Mouse (Mus musculus) bone marrow, adult 2 months (tissue): ENCODE measurements around the gene D430041D05Rik. TPM values are rescaled to one million over a fixed set of nuclear protein-coding genes. Genes with fewer than 3 reads are reported as not detected.

Source experiments
- H3K27ac ChIP-seq: fragments of 200-500 bp; 2 replicates; pipeline ENCODE4 v1.5.1; 2012; ENCODE audit warnings: low read depth, mild to moderate bottlenecking, control low read depth, inconsistent platforms, low read length; ENCODE audit not compliant: control insufficient read depth, poor library complexity, insufficient read depth
- H3K4me1 ChIP-seq: fragments of 200-500 bp; 2 replicates; pipeline ENCODE4 v1.6.1; 2011; ENCODE audit warnings: low read length; ENCODE audit not compliant: control insufficient read depth, insufficient read depth
- H3K4me3 ChIP-seq: fragments of 200-500 bp; replicated peaks from 2 replicates; pipeline ENCODE3; 2011; ENCODE audit warnings: mild to moderate bottlenecking, low read depth, low read length, control low read depth; ENCODE audit not compliant: control insufficient read depth
- CTCF ChIP-seq: fragments of 200-500 bp; IDR thresholded peaks from 2 replicates; pipeline ENCODE4 v1.5.1; 2011; ENCODE audit warnings: low read length, control low read depth; ENCODE audit not compliant: control insufficient read depth, insufficient read depth
- POLR2A ChIP-seq: fragments of 200-500 bp; IDR thresholded peaks from 2 replicates; pipeline ENCODE4 v1.6.1; 2011; ENCODE audit warnings: low read depth, mild to moderate bottlenecking, control low read depth, low read length, borderline replicate concordance; ENCODE audit not compliant: control insufficient read depth
- WGBS: fragments of 180-500 bp; shearing (Covaris S2); methylation state at CpG from one replicate; pipeline ENCODE4 v1.1.7; 2018; 5-methylcytosine and 5-hydroxymethylcytosine counted together
- polyA plus RNA-seq: library from polyadenylated mRNA; stranded (reverse); fragments of >200 nt; gene quantifications from 2 replicates; pipeline ENCODE4 v1.2.4, GENCODE M21; 2011; ENCODE audit warnings: low replicate concordance; ENCODE audit not compliant: missing spikeins, insufficient read depth, insufficient read length

Gene D430041D05Rik
- polyA plus RNA-seq, 1 experiment, result not detected

DNA sequence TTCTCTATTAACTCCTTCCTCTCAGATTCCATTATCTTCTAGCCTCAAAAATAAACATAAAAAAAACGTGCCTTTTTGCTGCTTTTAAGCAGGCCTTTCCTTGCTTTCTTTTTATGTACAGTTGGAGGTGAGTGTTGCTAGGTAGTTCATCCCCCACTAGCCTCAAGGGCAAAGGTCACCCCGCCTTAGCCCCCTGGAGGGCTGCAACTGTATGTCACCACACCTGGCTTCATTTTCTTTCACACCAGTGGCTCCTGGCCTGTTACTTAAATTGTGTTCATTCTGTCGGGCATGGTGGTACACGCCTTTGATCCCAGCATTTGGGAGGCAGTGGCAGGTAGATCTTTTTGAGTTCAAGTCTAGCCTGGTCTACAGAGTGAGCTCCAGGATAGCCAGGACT lies 31.5 kb upstream of the D430041D05Rik start:
- no peak overlapping the region for H3K4me3 ChIP-seq
- no peak overlapping the region for H3K27ac ChIP-seq
- H3K4me1 ChIP-seq, result no peaks in the 10 kb centered on the region
- no peak for TF ChIP-seq CTCF
- no peak for TF ChIP-seq POLR2A
- 82% methylated on average over 4 of the region's 4 CpGs for whole genome bisulfite sequencing

- TF ChIP-seq CTCF (no peak), POLR2A (no peak)
- H3K4me3 ChIP-seq, result no peak overlapping the region
- H3K4me1 ChIP-seq, result no peaks in the 10 kb centered on the region
- H3K27ac ChIP-seq, result no peak overlapping the region
- 87% methylated on average over 3 of the region's 3 CpGs for WGBS
Measured at GRCm38 (mm10) chr2:104436226-104436625, 25.4 kb upstream of the D430041D05Rik start.

- H3K4me1 ChIP-seq, result no peaks in the 10 kb centered on the region
- no peak for TF ChIP-seq CTCF
- TF ChIP-seq POLR2A, result no peak
- no peak overlapping the region for H3K4me3 ChIP-seq
- WGBS, result 85% methylated on average over 6 of the region's 6 CpGs
- H3K27ac ChIP-seq, result no peak overlapping the region
Measured at GRCm38 (mm10) chr2:104431067-104431466, 20.3 kb upstream of the D430041D05Rik start.

- Histone ChIP-seq H3K4me1 (no peaks in the 10 kb centered on the region), H3K4me3 (no peak overlapping the region), H3K27ac (no peak overlapping the region)
- WGBS, result 90% methylated on average over 5 of the region's 5 CpGs
- TF ChIP-seq POLR2A, result no peak
Measured at GRCm38 (mm10) chr2:104430566-104430965, 19.8 kb upstream of the D430041D05Rik start.

GRCm38 (mm10) chr2:104426112-104426511 lies 15.3 kb upstream of the D430041D05Rik start:
- Histone ChIP-seq H3K4me1 (no peaks in the 10 kb centered on the region), H3K4me3 (no peak overlapping the region), H3K27ac (no peak overlapping the region)
- 43% methylated on average over 3 of the region's 3 CpGs for WGBS
- TF ChIP-seq POLR2A, result no peak
- TF ChIP-seq CTCF, result no peak

- 12% methylated on average over 1 of the region's 1 CpGs for WGBS
- Histone ChIP-seq H3K27ac (no peak overlapping the region), H3K4me3 (no peak overlapping the region), H3K4me1 (no peaks in the 10 kb centered on the region)
- TF ChIP-seq POLR2A (no peak), CTCF (no peak)
Measured at GRCm38 (mm10) chr2:104422230-104422629, 11.4 kb upstream of the D430041D05Rik start.

GRCm38 (mm10) chr2:104420805-104421204 lies 10.0 kb upstream of the D430041D05Rik start:
- Histone ChIP-seq H3K27ac (no peak overlapping the region), H3K4me1 (no peaks in the 10 kb centered on the region), H3K4me3 (no peak overlapping the region)
- WGBS, result 27% methylated on average over 4 of the region's 4 CpGs
- TF ChIP-seq POLR2A (no peak), CTCF (no peak)

- TF ChIP-seq CTCF, result no peak
- TF ChIP-seq POLR2A, result no peak
- 76% methylated on average over 1 of the region's 1 CpGs for WGBS
- Histone ChIP-seq H3K4me3 (no peak overlapping the region), H3K4me1 (no peaks in the 10 kb centered on the region), H3K27ac (no peak overlapping the region)
Measured at GRCm38 (mm10) chr2:104419999-104420398, 9.2 kb upstream of the D430041D05Rik start.

DNA sequence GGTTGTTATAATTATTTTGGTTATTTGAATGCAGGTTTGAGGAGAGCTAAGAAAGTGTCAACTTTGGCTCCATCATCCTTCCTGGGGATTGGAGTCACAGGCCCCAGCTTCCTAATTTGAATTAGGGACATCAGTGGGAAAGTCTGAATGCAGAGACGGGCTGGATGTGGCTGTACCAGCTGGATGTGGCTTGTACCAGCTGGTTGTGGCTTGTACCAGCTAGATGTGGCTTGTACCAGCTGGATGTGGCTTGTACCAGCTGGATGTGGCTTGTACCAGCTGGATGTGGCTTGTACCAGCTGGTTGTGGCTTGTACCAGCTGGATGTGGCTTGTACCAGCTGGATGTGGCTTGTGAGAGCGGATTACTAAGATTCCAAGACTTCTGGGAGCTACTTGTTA lies 8.6 kb upstream of the D430041D05Rik start:
- Histone ChIP-seq H3K4me1 (no peaks in the 10 kb centered on the region), H3K27ac (no peak overlapping the region), H3K4me3 (no peak overlapping the region)
- TF ChIP-seq POLR2A (no peak), CTCF (no peak)
- 28% methylated on average over 2 of the region's 2 CpGs for WGBS
